Mouse (Mus musculus): ENCODE measurements around the gene Aox3. TPM values are rescaled to one million over a fixed set of nuclear protein-coding genes. Genes with fewer than 3 reads are reported as not detected.
A peak's percentile ranks its signal among the peaks of the same experiment; 100 is the strongest.

Aox3 gene
- total and polyA plus RNA-seq, 3 experiments: 0.42 to 9.4 (median 4.2) TPM

DNA sequence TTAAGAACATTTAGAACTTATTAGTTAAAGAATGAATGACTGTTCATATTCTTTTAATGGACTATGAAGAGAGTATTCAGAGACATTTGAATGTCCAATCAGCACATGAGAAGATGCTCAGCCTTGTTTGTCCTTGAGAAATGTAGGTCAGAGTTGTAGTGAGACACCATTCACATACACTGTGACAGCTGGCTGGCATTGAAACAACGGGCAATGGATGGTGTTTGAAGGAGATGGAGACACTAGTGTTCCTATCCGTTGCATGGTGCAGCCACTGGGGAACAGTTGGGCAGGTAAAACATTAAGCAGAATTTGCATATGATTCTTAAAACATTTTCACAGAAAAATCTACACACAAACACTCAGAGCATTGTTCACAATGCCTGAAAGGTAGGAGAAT, 5.9 kb upstream of the Aox3 start:
- DNase-seq: peak; percentile 55

GRCm38 (mm10) chr1:58110241-58110640, 2.7 kb upstream of the Aox3 start:
- DNase-seq: no peak

DNA sequence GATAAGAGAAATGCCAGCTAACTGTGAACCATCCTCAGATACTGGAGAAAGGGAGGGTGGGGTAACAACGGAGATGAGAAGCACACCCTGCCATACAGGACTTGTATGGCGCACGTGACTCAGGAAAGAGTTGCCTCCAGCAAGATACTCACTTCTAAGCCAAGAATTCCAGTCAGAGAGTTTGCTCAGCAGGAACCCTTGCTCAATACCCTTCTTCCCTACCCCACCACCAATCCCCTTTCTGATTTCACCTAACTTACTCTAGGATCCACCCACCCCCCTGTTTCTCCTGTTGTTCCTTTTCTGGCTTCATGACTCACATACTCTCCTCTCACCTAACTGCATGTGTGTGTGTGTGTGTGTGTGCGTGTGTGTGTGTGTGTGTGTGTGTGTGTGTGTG, 1.6 kb upstream of the Aox3 start:
- no peak for DNase-seq

- no peak for DNase-seq
Observed at GRCm38 (mm10) chr1:58113441-58113840, 511 bp downstream of the Aox3 start.

GRCm38 (mm10) chr1:58114021-58114560, 1.2 kb downstream of the Aox3 start:
- DNase-seq: no peak

- DNase-seq: no peak
Observed at GRCm38 (mm10) chr1:58114666-58115375, 1.9 kb downstream of the Aox3 start.

DNA sequence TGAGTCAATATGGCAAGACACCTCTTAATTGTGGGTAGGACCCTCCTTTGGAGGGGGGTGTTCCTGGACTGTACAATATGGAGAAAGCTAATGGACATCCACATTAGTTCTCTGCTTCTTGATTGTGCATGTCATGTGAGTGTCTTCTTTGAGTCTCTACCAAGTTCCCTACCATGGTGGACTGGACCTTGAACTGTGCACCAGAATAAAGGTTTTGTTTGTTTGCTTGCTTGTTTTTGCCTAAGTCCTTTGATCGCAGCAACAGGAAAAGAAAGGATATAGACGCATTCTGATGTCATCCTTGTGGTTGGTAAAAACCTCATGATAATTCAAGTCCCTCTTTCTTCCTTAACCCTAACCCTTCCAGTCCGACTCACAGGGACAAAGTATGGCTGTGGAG, 5.3 kb downstream of the Aox3 start:
- no peak for DNase-seq

DNA sequence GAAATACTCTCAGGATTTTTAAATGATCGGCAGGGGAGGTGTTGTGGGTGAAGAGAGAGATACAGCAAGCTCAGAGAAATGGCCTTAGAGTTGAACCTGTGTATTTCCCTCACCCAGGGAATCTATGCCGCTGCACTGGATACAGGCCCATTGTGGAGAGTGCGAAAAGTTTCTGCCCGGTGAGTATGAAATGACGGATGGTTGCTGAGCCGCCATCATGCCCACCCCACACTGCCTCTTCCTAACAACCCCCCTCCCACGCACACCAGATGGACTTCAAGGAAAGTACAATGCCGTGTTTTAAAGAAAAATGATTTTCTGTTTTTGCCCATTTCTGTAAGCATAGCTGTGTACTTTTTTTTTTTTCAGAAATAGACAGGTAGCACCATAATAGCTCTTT, 12.0 kb downstream of the Aox3 start:
- no peak for DNase-seq

DNA sequence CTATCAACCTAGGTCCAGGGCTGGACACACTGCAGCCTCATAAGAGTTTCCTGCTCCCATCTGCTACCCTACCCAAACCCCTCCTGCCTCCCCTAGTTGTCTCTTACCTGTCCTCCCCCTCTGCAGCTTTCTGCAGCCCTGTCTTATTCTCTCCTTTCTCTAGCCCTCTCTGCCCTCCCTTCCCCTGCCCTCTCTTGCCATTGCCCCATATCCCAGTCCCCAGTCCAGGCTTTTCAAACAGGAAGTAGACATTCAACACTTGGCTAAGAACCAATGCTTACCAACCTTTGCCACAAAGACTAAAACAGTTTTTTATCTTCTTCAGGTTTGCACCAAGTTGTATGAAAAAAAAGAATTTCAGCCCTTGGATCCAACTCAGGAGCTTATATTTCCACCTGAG, 25.0 kb downstream of the Aox3 start:
- DNase-seq: no peak

DNA sequence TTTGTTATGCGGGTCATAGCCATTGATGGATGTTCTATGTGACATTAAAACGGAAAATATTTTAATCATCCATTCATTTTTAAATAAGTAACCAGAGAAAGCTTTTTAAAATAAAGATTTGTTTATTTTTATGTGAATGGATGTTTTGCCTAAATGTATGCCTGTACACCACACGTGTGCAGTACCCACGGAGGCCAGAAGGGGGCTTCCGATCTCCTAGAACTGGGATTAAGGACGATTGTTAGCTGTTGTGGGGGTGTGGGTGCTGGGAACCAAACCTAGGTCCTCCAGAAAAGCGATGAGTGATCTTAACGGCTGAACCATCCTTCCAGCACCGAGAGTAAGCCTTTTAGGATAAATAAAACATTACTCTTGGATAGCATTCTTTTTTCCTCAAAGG, 26.1 kb downstream of the Aox3 start:
- no peak for DNase-seq

GRCm38 (mm10) chr1:58140607-58141006, 27.7 kb downstream of the Aox3 start:
- DNase-seq: no peak

DNA sequence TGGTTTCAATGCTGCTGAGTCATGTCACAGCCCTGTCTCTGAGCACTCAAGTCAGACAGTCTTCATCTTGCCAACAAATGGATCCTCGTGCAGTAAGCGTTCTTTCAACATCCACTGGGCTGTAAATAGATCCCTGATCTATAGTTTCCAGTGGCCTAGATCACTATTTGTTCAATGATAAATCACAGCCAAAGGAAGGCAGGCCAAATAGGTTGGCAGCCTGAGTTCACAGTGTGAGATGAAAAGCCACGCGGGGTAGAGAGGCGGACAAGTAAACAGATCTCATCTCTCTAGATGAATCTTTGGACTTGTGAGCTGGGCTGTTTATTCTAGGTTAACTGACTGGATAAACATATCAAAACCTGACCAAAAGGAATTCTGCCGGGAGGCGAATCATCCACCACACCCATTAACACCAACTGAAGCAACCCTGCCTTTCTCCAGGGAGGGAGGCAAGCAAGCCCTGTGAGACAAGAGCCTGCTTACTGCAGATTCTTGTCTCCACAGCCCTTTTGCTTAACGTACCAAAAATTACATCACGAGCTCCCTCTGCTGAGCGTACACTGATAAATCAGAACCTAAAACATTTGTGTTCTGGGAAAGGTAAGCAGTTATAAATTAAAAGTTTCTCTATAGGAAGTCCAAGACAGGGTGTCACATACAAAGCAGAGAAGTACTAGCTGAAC, 31.6 kb downstream of the Aox3 start:
- DNase-seq: peak; percentile 12

DNA sequence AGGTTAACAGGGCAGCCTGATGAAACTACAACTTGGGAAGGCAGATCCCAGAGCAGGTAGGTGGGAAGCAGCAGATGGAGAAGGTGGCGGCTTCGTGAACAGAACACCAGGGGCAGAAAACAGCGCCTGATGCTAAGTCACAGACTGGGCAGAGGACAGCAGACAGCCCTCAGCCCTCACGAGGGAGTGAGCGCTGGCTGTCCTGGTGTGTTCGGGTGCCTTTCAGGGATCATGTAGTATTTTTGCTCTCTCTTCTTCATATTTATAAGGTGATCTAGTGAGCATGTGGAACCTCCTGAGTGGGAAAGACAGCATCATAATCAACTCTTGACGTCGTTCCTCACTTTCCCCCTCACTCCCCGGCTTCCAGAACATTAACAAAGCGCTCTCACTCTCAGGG, 33.1 kb downstream of the Aox3 start:
- no peak for DNase-seq

GRCm38 (mm10) chr1:58147776-58148175, 34.8 kb downstream of the Aox3 start:
- no peak for DNase-seq

DNA sequence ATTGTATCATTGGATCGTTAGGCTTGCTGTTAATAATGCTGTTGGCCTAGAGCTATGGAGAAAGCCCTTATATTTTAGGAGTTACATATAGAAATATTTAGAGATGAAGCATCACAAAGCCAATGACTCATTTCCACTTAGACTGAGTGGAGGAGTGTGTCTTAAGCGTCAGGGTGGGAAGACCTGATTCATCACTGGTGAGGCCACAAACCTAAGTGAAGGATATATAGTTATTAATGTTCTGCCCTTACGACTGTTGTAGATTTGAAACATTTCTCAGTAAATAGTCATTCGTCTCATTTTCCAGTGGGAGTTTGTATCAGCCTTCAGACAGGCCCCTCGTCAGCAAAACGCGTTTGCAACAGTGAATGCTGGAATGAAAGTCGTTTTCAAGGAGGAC, 39.3 kb downstream of the Aox3 start:
- DNase-seq: no peak

- peak; percentile 40 for DNase-seq
Observed at GRCm38 (mm10) chr1:58156747-58157146, 43.8 kb downstream of the Aox3 start.

DNA sequence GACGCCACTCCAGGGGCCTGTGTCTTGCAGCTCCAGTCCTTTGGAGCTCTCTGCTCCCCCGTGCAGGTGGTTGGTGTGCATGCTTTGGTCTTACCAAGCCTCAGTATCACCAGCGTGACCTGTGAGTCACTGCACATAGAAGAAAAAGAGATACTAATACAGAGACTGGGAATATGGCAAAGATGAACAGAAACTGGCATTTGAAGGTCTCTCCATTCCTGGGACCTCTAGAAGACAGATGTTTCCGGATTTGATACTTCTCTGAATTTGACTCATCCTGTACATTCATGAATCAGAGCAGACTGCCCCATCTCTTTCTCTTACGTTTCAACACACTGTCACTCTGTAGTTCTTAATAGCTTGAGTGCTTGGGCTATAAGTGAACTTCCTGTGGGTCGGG, 57.0 kb downstream of the Aox3 start:
- DNase-seq: no peak

- DNase-seq: no peak
Observed at GRCm38 (mm10) chr1:58188514-58189175, 75.7 kb downstream of the Aox3 start.

GRCm38 (mm10) chr1:58194317-58194716, 81.4 kb downstream of the Aox3 start:
- no peak for DNase-seq

- no peak for DNase-seq
Observed at GRCm38 (mm10) chr1:58194988-58195387, 82.1 kb downstream of the Aox3 start.

DNA sequence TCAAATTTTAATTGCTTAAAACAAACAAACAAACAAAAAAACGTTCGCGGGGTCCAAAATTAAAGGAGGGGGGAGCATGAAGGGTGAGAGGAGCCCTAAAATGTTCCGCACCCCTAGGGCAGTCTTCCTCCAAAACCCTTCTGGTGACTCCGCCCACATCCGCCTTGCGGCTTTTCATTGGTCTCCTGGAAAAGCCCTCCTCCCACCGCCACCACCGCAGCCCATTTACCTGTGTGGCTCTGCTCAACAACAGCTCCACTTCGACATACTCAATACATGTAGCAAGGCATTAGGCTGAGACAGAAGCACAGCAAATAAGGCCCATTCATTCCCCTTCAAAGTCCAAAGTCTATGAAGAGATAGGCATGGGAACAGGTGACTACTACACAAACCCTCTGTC, 82.6 kb downstream of the Aox3 start:
- no peak for DNase-seq

DNA sequence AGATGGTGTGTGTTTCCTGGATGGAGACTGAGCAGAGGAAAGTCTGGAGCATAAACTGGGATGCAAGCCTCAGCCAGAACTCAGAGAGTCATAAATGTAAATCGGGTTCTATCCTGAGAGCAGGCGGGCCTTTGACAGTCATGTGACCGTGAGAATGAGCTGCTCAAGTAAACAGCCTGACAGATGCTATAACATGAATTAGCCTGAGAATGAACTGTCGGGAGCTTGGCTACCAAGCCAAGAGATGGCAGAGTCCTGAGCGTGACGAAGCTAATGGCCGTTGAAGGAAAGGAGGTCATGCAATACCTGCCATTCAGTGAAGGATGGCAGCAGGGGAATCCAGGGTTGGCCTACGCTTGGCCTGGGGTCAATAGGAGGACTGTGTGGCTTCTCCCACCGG, 84.1 kb downstream of the Aox3 start:
- DNase-seq: no peak

DNA sequence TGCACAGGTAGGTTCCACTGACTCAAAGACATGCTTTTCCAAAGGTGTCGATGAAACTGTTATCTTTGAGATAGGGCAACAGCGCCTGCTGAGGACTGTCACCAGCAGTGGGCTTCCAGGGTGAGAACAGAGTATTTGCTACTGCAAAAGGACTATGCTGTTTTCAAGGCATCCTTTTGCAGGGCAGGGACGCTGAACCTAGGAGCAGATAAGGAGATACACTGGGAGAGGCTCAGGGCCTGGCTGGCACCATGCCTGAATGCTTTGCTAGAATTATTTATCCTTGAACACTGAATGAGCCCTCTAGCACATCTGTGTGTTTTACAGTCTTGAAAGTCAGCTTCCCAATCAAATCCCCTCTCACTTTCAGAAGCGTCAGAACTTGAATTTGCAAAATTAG, 85.5 kb downstream of the Aox3 start:
- DNase-seq: peak; percentile 43
